ENCODE assay signal across 29 mouse cellular contexts in genomic region chr1:119950086-119950485, GRCm38 (mm10). TPM values are rescaled to one million over a fixed set of nuclear protein-coding genes. Genes with fewer than 3 reads are reported as not detected.
"Had no signal": no experiment of that assay in that cellular context is flagged by ENCODE, and none has a peak within 500 bp of the region (broad histone marks: within the 10 kb centered on the region; RNA-seq: fewer than 3 reads in every experiment).

No protein-coding gene starts in this region.

- H3K36me3 ChIP-seq: embryonic facial prominence, embryonic 10.5 days; embryonic facial prominence, embryonic 12.5 days; embryonic facial prominence, embryonic 13.5 days; embryonic facial prominence, embryonic 15.5 days; forebrain, embryonic 10.5 days; forebrain, embryonic 12.5 days; forebrain, embryonic 15.5 days had no signal

- H3K9me3 ChIP-seq: embryonic facial prominence, embryonic 10.5 days; embryonic facial prominence, embryonic 12.5 days; embryonic facial prominence, embryonic 13.5 days; embryonic facial prominence, embryonic 15.5 days; forebrain, embryonic 10.5 days; forebrain, embryonic 12.5 days; forebrain, embryonic 13.5 days; forebrain, embryonic 15.5 days had no signal

- H3K27me3 ChIP-seq: embryonic facial prominence, embryonic 12.5 days; embryonic facial prominence, embryonic 13.5 days; embryonic facial prominence, embryonic 15.5 days; forebrain, embryonic 12.5 days; forebrain, embryonic 13.5 days; forebrain, embryonic 15.5 days had no signal

- H3K4me1 ChIP-seq: embryonic facial prominence, embryonic 10.5 days; embryonic facial prominence, embryonic 12.5 days; embryonic facial prominence, embryonic 13.5 days; embryonic facial prominence, embryonic 15.5 days; forebrain, embryonic 10.5 days; forebrain, embryonic 12.5 days; forebrain, embryonic 13.5 days had no signal

- H3K4me3 ChIP-seq: embryonic facial prominence, embryonic 10.5 days; embryonic facial prominence, embryonic 12.5 days; embryonic facial prominence, embryonic 13.5 days; embryonic facial prominence, embryonic 15.5 days; erythroblast, embryonic 14.5 days; forebrain, embryonic 10.5 days; forebrain, embryonic 12.5 days; forebrain, embryonic 13.5 days; forebrain, embryonic 15.5 days; gastrocnemius, adult 2 months; heart, adult 2 months had no signal

- DNase-seq: cerebellum, adult 2 months; cerebellum, adult 8-10 months; cerebellum, adult 9-10 months; cerebellum, adult 9-11 months; cerebellum, postnatal 10 days; cerebellum, postnatal 14 days; cerebellum, postnatal 25 days; cerebellum, postnatal 36 days; embryo, embryonic 11 days; forebrain, postnatal 0 days; gastrocnemius, adult 2 months; gastrocnemius, postnatal 10 days; gastrocnemius, postnatal 14 days; gastrocnemius, postnatal 25 days; gastrocnemius, postnatal 36 days; heart, adult 18-20 months; heart, adult 2 months had no signal

- H3K27ac ChIP-seq: embryonic facial prominence, embryonic 10.5 days; embryonic facial prominence, embryonic 12.5 days; embryonic facial prominence, embryonic 13.5 days; embryonic facial prominence, embryonic 15.5 days; forebrain, embryonic 10.5 days; forebrain, embryonic 12.5 days; forebrain, embryonic 13.5 days; forebrain, embryonic 15.5 days; gastrocnemius, adult 2 months; heart, adult 2 months had no signal

- H3K9ac ChIP-seq: embryonic facial prominence, embryonic 12.5 days; embryonic facial prominence, embryonic 13.5 days; embryonic facial prominence, embryonic 15.5 days; forebrain, embryonic 12.5 days; forebrain, embryonic 13.5 days; forebrain, embryonic 15.5 days; forebrain, postnatal 0 days had no signal

- ATAC-seq: forebrain, embryonic 13.5 days; forebrain, embryonic 14.5 days; forebrain, embryonic 15.5 days; forebrain, embryonic 16.5 days; forebrain, postnatal 0 days had no signal

- H3K4me2 ChIP-seq: embryonic facial prominence, embryonic 12.5 days; embryonic facial prominence, embryonic 13.5 days; embryonic facial prominence, embryonic 15.5 days; forebrain, embryonic 12.5 days; forebrain, embryonic 13.5 days; forebrain, embryonic 15.5 days had no signal

RNA-seq across cellular contexts. Expression of gene Cfap221, which starts 46.9 kb away (rescaled TPM):
- polyA plus RNA-seq: embryonic facial prominence, embryonic 10.5 days; embryonic facial prominence, embryonic 11.5 days; embryonic facial prominence, embryonic 13.5 days; erythroblast, embryonic 14.5 days; forebrain, embryonic 12.5 days; forebrain, embryonic 13.5 days had no signal

RNA-seq across cellular contexts. Expression of gene Sctr, which starts 56.6 kb away (rescaled TPM):
- polyA plus RNA-seq: embryonic facial prominence, embryonic 11.5 days; embryonic facial prominence, embryonic 13.5 days; erythroblast, embryonic 14.5 days had no signal
